Mouse (Mus musculus) B cell, adult 2 months (primary cell): ENCODE measurements at regions not wholly inside any gene's neighbourhood (a gene's known extent, or its start where the extent isn't known, plus 50 kb on each side); places are given as distances from the start of the nearest gene placed in this dataset.

Source experiments
- DNase-seq, 2 experiments: peaks; one replicate each; pipeline ENCODE4 v3.0.0; 2022

DNA sequence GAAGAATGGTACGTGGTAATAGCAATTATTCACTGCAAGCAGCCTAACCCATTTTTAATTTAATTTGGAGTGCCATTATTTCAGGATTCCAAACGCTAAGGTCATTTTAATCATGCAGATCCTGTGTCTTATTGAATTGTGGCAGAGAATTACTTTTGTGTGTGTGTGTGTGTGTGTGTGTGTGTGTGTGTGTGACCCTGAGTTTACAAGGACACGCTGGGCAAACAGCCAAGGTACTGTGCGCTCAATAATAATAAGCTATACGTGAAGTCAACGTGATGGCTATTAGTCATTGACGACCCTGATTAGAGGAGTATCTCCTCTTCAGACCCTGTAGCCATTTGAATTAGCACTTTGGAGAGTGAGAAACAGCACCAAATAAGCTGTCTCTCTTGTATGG, 144.1 kb downstream of the Klf7 start:
- DNase-seq = no peak

DNA sequence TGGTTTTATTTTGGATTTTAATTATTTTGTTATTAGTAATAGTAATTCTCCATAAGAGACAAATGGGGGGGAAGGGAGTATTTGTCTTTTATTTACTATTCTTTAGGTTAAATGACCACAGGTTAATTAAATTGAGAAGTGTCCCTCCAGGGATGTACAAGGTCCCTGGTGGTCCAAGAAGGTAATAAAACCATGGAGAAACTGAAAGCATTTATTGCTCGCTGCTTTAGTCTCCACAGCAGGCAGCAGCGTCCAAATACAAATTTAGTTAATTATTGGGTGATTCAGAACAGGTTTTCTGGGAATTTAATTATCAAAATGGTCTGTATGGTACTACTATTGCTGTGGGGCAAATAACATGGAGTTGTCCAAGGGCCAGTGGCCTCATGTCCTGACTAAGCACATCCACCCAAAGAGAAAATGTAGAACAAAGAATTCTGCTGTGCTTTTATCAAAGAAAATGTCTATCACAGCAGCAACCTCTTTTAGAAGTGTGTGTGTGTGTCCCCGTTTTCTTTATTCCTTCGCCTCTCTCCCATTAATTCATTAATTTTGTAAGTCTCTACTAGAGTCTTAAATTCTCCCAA, 144.7 kb downstream of the Klf7 start:
- no peak for DNase-seq

DNA sequence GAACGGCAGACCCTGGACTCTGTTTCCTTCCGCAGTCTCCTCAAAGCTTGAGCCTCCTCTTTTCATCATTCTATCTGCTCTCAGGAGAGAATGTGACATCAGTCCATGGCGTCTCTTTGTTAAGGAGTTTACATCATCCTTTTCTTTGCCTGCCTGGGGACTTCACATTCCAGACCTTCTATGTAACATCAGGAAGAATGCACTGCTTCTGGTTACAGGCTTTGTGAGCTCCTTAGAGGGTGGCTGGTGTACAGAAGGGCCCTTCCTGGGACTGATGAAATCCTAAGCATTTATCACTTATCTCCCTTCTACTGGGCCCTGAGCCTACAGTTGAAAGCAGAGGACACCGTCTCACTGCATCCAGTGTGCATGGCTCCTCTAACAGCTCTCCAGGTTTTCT, 145.2 kb downstream of the Klf7 start:
- DNase-seq = no peak

DNA sequence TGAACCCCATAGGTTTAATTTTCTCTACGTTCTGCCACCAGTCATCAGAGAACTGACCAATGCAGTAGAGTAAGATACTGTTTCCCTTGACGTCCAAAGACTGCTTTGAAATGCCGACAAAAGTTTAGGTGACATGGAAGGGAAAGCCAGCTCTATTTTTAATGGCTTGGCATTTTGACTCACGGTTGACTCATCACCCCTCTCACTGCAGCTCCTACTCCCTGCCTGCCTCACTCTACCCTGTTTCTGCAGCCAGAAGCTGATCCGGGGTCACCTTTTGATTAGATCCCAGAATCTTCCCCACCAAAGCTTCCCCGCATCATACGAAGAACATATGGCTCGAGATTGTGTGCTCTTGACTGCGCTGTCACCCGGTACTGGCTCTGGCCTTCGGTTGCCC, 154.2 kb downstream of the Klf7 start:
- no peak for DNase-seq

DNA sequence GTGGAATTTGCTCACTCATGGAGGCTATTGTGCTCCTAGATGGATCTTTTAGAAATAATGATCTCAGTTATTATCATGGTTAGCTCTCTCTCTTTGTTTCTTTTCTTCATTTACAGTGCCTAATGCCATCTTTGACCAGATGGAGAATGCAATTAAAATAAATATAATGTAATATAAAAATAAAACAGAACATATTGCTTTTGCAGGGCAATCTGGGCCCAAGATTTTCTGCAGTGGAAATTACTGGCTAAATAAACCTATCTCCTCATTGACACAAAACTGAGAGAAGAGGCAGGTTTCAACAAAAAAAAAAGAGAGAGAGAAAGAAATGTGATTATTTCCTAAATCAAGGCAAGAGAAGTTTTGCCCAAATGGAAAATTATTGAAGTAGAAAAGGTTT, 156.6 kb downstream of the Klf7 start:
- DNase-seq = no peak

DNA sequence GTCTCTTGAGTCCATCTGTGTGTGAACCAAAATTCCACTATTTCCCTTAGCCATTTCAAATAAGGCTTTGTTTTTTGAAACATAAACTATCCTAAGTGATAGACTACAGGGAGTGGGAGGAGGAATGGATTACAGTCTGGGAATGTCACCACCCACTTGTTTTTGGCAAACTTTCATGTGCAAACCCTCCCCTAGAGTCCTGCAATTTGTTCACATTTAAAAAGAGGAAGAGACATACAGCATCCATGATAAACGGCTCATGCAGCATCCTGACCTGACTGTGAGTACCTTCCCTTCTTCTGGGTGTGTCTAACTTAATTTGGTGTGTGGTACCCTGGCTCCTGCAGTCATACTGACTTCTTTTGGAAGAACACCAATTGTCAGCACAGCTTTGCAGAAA, 157.6 kb downstream of the Klf7 start:
- DNase-seq = no peak

DNA sequence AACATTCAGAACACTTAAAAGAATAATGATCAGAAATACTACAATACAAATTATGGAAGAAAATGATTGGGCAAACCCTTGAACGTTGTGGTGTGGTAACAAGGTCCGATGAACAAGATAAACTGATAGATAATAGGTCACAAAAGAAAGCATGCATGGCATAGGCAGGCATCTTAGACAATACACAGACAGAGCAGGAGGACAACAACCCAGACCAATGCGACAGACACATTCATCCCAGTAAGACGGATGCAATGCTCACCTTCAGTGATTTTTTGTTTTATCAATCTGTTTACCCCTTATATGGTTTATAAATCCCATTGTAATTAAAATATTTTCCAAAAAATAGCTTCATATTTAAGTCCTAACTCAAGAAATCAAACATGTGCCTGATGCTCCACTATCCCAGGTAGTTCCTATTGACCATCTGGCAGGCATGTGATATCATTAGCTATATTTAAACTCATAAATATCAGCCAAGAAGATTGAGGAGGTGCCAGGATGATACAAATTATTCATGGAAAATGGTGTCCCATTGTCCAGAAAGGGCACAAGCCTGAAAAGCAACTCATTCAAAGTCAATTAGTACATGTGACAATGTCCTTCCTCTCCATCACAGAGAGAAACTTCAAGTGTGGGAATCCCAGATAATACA, 166.3 kb downstream of the Klf7 start:
- DNase-seq = no peak

DNA sequence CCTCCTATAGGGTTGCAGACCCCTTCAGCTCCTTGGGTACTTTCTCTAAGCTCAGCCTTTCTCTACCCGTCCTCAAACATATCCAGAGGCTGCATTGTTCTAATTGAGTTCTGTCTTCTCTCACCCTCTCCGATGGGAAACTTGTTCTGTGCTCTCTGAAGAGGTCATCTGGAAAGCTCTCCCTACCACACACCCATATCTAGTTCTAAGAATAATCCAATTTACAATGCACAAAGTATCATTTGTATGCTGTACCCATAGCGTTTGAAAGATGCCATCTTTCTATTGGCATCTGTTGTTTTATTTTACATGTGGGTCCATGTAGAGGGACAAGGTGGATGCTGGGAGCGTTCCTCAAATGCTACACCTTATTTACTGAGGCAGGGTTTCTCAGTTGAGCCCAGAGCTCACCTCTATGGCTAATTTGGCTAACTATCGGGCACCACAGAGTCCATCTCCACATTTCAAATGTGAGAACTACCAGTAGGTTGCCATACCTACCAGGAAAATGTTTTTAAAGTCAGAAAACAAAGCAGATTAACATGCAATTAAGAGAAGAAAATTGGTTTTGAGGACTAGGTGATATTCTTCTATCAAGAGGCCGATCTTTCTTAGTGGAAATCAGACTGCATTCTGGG, 167.1 kb downstream of the Klf7 start:
- no peak for DNase-seq

DNA sequence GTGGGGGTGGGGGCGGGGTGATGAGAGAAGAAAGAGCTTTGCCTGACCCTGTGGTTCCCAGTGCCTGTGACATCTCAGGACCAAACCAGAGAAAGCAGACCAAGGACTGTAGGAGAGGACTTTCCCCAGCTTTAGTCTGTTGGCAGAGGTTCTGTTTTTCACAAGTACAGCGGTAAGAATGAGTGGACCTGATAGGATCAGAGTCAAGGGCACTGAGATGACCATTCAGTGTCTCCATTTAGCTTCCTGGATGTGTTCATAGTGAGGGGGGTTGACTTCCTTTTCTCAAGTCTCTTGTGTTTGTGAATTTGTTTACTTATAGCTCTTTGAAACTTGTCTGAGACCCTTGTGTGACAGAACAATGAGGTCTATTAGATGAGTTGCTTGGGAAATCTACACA, 167.9 kb downstream of the Klf7 start:
- no peak for DNase-seq

DNA sequence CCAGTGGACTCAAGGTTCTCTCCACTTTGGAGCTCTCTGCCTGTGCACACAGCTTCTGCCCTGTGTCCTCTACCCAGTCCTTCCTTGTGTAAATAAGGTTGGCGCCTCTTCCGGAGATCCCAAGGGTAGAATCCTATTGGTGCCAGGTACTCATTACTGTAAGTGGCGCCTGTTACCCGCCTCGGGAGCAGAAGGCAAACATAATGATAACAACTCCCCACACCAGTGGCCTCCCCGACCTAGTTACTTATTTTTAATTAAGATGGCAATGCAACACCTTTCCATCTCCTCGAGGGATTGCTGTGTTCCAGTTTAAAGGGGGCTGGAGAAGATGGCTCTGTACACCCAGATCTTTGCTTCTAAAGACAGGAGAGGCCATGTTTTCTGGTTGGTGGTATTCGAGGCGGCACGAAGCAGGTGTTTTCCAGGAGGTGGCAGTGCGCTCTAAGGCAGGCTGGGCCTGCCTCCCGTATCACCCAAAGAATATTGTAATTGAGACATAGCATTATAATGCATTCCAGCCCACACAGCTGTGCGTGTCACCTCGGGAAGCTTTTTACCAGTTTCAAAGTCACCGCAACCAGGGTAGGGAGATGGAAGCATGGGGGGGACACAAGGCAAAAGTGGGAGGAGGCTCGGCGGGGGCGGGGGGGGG, 168.7 kb downstream of the Klf7 start:
- DNase-seq = peak; percentile 58 to 61

DNA sequence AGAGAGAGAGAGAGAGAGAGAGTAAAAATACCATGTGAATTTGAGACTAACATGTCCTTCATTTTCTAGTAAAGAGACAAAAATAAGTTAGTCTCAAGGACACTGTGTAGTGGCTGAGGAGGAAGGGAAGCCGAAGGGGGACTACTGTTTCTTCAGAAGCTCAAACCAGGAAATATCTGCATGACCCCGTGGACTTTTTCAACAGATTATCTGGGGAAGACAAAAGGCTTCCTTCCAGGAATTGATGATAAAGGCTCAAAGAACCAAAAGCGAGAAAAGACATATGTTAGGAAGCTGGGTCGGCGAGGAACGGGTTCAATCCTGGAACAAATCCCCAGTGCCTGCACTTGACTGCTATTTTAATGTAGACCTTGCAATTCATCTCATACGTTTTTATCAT, 170.4 kb downstream of the Klf7 start:
- no peak for DNase-seq

DNA sequence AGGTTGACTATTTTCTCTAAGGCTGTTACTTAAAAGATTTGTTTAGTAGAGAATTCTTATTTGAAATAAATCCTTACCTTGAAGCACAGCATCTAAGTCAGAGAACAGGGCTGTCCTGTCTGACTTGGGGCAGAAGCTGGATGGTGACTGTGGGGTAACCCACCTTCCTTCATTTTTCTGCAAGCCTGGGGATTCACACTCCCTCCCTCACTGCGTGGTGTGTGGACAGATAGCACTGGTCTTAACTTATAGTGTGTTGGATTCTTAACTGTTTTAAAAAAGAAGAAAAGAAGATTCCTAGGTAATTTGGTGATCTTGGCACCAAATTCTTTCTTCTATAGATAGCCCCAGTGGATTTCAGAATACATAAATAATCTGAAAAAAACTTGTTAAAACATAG, 174.8 kb downstream of the Klf7 start:
- DNase-seq = no peak

DNA sequence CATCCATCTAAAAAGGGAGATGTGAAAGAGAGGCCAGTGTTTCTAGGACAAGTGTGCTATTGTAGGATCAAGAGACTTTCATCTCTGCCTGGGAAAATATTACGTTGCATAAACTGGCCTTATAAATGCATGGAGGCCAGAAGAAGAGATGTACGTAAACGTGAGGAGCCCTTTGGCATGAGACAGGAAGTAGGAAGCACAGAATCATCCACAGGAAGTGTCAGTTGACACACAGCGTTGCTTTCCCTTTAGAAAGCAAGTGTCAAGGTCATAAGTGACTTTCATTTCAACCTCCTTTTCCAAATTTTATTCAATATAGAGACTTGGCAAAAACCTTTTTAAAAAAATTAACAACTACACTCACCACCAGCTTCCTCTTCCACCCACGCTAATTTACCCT, 175.2 kb downstream of the Klf7 start:
- no peak for DNase-seq

DNA sequence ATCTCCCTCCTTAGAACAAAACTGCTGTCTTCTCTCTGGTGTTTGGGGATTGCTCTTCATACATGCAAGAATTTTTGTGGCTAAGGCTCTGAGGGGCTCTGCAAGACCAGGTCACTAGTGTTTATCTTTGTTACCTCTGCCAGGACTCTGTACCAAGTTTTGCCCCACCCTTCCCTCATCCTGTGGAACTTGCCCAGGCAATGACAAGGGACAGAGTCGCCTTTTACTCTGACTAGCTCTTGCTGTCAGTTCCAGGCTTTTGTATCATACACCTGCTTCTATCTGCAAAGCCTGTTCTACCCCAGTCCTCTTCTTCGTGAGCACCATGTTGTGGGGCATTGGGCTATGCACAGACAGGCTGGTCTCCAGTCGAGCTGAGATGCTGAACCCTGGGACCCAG, 175.7 kb upstream of the 4933402D24Rik start:
- no peak for DNase-seq

DNA sequence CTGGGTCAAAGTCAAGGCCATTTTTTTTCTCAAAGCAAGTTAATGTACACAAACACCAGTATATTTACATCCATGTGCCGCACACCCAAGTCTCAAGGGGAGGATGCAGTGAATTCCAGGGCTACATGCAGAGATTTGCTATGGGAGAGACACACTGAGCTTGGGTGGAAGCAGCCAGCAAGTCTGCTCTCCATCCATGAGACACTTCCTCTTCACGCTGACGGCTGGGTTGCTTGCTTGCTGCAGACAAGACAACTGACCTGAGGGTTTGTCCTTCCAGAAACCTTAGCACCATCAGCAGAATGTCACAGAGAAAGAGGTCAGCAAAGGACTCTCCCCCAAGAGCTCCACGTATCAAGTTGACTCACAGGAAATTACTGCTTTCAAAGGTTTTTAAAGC, 169.3 kb upstream of the 4933402D24Rik start:
- no peak for DNase-seq

DNA sequence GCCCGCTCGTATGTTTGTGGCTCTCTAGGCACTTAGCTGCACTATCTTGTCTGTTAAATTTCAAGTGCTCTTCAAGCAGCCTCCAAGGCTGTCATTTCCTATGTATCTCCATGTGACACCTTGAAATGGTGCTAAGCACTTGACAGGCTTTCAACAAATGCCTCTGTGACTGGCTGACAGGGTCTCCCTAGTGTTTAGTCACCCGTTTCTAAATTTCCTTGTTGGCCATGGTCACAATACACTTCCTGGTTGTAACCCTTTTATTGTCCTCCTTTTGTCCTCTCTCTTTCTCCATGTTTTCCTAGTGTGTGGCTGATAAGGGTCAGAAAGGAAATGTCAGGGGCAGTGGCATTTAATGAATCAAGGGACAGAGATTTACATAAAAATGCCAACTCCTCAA, 168.4 kb upstream of the 4933402D24Rik start:
- no peak for DNase-seq

DNA sequence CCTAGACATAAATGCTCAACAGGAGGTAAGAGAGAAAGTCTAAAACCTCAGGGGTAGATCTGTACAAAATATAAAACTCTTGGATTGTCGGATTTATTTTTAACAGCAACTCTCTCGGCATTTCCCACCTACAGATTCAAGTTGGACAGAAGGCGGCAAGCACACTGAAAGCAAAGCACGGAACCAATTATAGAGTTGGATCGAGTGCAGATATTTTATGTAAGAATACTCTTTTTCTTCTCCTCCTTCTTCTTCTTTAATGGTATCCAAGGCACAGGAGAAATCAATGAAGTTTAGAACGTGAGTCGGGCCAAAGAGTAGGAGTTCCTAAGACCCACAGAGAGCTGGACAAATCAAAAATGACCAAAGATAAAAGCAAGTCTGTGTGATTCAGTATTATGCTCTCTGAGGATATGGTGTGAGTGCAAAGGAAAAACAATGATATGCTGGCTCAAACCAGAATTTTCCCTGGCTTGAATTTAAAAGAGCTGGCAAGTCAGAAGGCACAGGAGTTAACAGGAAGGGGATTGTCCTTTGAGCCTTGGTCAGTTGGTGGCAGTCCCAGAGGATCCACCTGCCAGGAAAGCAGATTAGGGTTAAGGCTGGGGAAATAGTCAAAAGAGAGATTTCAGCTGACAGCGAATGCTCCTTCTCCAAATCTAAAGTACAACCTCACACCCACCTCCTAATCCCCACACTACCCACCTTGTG, 165.7 kb upstream of the 4933402D24Rik start:
- no peak for DNase-seq

DNA sequence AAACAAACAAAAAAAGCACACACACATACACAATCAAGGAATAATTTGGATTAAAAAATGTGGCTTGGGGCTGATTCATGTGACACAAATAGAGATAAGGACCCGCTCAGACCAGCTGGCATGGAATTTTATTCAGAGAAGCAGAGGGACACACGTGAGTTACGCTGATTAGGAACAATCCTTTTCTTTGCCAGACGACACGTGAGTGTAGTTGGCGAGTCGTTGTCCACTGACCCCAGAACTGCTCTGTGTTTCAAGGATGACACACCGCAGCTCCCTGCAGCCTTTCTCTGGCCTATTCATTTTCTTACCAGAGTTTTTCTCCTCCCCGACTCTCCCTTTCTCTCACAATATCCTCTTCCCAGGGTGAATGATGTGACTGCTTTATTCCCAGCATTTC, 163.4 kb upstream of the 4933402D24Rik start:
- no peak for DNase-seq

DNA sequence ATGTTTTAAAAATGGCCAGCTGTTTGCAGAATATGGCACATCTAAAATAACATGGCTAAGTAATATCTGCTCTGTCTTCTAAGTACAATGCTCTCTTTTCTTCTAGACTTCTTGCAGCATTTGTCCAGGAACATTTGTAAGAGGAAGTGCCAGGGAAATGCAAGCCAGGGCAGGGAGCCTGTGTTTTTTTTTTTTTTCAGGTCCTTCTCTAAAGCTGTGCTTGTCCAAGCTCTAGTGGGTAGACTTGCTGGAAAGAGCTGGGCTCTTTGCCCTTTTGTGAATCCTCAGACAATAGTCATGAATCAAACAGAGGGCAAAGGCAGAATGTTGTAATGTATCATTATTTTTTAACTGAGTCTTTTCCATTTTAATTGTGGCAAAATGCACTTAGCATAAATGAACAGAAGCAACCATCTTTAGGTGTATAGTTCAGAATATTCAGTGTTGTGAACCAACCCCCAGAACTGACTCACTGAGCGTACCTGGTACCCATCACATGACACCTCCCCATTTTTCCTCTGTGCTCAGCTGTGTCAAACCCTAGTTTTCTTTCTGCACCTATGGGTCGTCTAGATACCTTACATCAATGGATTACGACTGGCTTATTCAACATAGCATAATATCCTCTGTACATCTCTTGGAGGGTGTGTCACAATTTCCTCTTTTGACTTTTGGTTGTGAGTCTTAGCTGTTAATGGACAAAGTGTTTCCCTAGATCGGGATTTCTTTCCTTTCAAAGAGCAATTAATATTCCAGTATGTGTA, 160.5 kb upstream of the 4933402D24Rik start:
- no peak for DNase-seq

DNA sequence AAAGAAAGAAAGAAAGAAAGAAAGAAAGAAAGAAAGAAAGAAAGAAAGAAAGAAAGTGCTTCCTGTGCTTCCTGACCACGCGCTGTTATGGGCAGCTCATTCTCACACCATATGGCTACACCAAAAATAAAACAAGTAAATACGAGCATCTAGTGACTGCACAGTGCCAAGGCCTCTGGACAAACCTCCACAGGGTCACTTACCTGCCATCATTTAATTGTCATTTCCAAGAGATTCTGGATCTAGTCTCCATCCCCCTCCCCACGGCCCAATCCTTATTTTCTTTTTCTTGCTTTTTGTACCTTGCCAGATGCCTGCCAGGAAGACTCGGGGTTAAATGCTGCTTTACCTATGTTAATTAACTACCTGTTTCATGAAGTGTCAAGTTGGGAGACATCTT, 159.8 kb upstream of the 4933402D24Rik start:
- DNase-seq = no peak

DNA sequence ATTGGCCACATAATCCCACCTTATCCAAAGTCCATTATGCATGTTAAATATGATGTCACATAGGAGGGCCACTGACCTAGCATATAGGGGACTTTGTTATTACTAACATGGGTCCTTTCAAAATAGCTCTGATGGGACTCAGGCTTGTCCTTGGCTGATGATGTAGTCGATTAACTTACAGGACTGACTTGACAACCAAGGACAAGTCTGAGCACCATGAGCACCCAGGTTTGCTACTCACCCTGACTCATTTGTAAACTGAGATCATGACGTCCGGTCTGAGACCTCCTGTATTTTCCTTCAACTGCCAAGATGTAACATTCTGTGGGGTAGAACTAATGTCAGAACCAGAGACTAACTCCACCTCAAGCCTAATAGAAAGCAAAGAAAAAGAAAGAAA, 159.3 kb upstream of the 4933402D24Rik start:
- DNase-seq = no peak

DNA sequence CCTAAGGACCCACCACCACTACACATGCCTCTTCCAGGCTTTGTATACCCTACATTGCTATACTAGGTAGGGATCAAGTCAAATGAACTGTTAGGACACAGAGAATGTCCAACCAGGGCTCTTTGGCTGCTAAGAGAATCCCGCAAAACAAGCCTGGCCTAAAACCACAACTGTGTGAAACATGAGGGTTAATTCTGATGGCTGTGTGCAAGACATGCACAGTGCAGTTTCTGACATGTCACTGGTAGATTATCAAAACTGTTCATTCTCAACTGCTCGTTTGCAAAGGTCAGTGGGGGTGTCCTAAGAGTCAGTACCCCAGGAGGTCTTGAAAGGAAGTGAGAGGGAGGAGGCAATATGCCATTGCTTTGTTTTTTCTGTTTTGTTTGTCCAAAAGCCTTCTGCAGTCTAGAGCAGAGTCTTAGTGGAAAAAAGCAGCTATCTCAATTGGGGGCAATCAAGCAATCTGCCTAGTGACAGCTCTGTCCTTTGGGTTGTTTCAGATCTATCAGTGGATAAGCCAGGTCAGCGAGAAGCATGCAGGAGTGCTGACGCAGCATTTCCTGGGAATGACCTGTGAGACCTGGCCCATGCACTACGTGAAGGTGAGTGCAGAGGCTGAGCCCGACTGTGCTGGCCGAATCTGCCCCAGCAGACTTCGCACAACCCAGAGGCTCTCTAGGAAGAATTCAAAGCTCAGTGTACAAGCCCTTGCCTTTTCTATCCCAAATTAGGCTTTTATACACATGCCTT, 151.3 kb upstream of the 4933402D24Rik start:
- DNase-seq = no peak
